Mouse (Mus musculus): ENCODE results near the gene Nfib. TPM values are rescaled to one million over a fixed set of nuclear protein-coding genes. Genes with fewer than 3 reads are reported as not detected.

Nfib gene
- polyA plus RNA-seq, 1 experiment, result 3.9 TPM

GRCm38 (mm10) chr4:82360081-82360511 lies 345.5 kb downstream of the Nfib start:
- TF ChIP-seq CTCF (IDR thresholded peaks at IDR 0.05; ENCODE audit: borderline replicate concordance, control insufficient read depth, extremely low read depth, insufficient read depth, low read length, poor library complexity), result no peak
- TF ChIP-seq POLR2A (IDR thresholded peaks at IDR 0.05; ENCODE audit: control insufficient read depth, extremely low read depth, insufficient read depth, low read length, poor library complexity), result no peak
- H3K4me1 ChIP-seq (replicated peaks; ENCODE audit: control insufficient read depth, insufficient read depth, low read length), result peaks cover 2% of the 10 kb centered on the region; the same call in 1 of the 2 replicates
- H3K27me3 ChIP-seq (ENCODE audit: control insufficient read depth, insufficient read depth, low read length), result no peaks in the 10 kb centered on the region
- DNase-seq, result no peak
- 42% methylated on average over 4 of the region's 4 CpGs for WGBS
- H3K27ac ChIP-seq (ENCODE audit: control insufficient read depth, insufficient read depth, low read length), result no peak overlapping the region
- H3K4me3 ChIP-seq (ENCODE audit: control insufficient read depth, insufficient read depth, low read length), result no peak overlapping the region
- no peaks in the 10 kb centered on the region for H3K36me3 ChIP-seq (ENCODE audit: control insufficient read depth, insufficient read depth, low read length)

GRCm38 (mm10) chr4:82359110-82359509 lies 346.4 kb downstream of the Nfib start:
- WGBS, result 32% methylated on average over 3 of the region's 3 CpGs
- no peak for TF ChIP-seq POLR2A (IDR thresholded peaks at IDR 0.05; ENCODE audit: control insufficient read depth, extremely low read depth, insufficient read depth, low read length, poor library complexity)
- no peak for TF ChIP-seq CTCF (IDR thresholded peaks at IDR 0.05; ENCODE audit: borderline replicate concordance, control insufficient read depth, extremely low read depth, insufficient read depth, low read length, poor library complexity)
- no peak for DNase-seq

GRCm38 (mm10) chr4:82349006-82349405 lies 356.5 kb downstream of the Nfib start:
- Histone ChIP-seq H3K27me3 (ENCODE audit: control insufficient read depth, insufficient read depth, low read length) (no peaks in the 10 kb centered on the region), H3K36me3 (ENCODE audit: control insufficient read depth, insufficient read depth, low read length) (no peaks in the 10 kb centered on the region), H3K4me3 (ENCODE audit: control insufficient read depth, insufficient read depth, low read length) (no peak overlapping the region), H3K4me1 (replicated peaks; ENCODE audit: control insufficient read depth, insufficient read depth, low read length) (no peaks in the 10 kb centered on the region), H3K27ac (ENCODE audit: control insufficient read depth, insufficient read depth, low read length) (no peak overlapping the region)
- 90% methylated on average over 1 of the region's 1 CpGs for whole genome bisulfite sequencing
- no peak for DNase-seq
- TF ChIP-seq POLR2A (IDR thresholded peaks at IDR 0.05; ENCODE audit: control insufficient read depth, extremely low read depth, insufficient read depth, low read length, poor library complexity) (no peak), CTCF (IDR thresholded peaks at IDR 0.05; ENCODE audit: borderline replicate concordance, control insufficient read depth, extremely low read depth, insufficient read depth, low read length, poor library complexity) (no peak)

More at GRCm38 (mm10) chr4:82359110-82359509, 346.4 kb downstream of the Nfib start:
- H3K4me1 ChIP-seq (replicated peaks; ENCODE audit: control insufficient read depth, insufficient read depth, low read length), result peaks cover 2% of the 10 kb centered on the region; the same call in 1 of the 2 replicates
- H3K4me3 ChIP-seq (ENCODE audit: control insufficient read depth, insufficient read depth, low read length), result no peak overlapping the region
- H3K36me3 ChIP-seq (ENCODE audit: control insufficient read depth, insufficient read depth, low read length), result no peaks in the 10 kb centered on the region
- no peaks in the 10 kb centered on the region for H3K27me3 ChIP-seq (ENCODE audit: control insufficient read depth, insufficient read depth, low read length)
- H3K27ac ChIP-seq (ENCODE audit: control insufficient read depth, insufficient read depth, low read length), result no peak overlapping the region

- no peak for DNase-seq
- TF ChIP-seq POLR2A (IDR thresholded peaks at IDR 0.05; ENCODE audit: control insufficient read depth, extremely low read depth, insufficient read depth, low read length, poor library complexity), result no peak
- no peak for TF ChIP-seq CTCF (IDR thresholded peaks at IDR 0.05; ENCODE audit: borderline replicate concordance, control insufficient read depth, extremely low read depth, insufficient read depth, low read length, poor library complexity)
- no peaks in the 10 kb centered on the region for H3K4me1 ChIP-seq (replicated peaks; ENCODE audit: control insufficient read depth, insufficient read depth, low read length)
- no peaks in the 10 kb centered on the region for H3K36me3 ChIP-seq (ENCODE audit: control insufficient read depth, insufficient read depth, low read length)
- no peaks in the 10 kb centered on the region for H3K27me3 ChIP-seq (ENCODE audit: control insufficient read depth, insufficient read depth, low read length)
- WGBS, result 68% methylated on average over 4 of the region's 4 CpGs
- no peak overlapping the region for H3K4me3 ChIP-seq (ENCODE audit: control insufficient read depth, insufficient read depth, low read length)
- no peak overlapping the region for H3K27ac ChIP-seq (ENCODE audit: control insufficient read depth, insufficient read depth, low read length)
These were observed 360.8 kb downstream of the Nfib start for GRCm38 (mm10) chr4:82344787-82345186.

GRCm38 (mm10) chr4:82344224-82344623 lies 361.3 kb downstream of the Nfib start:
- no peak for TF ChIP-seq CTCF (IDR thresholded peaks at IDR 0.05; ENCODE audit: borderline replicate concordance, control insufficient read depth, extremely low read depth, insufficient read depth, low read length, poor library complexity)
- no peak for TF ChIP-seq POLR2A (IDR thresholded peaks at IDR 0.05; ENCODE audit: control insufficient read depth, extremely low read depth, insufficient read depth, low read length, poor library complexity)
- no peak for DNase-seq
- H3K27me3 ChIP-seq (ENCODE audit: control insufficient read depth, insufficient read depth, low read length), result no peaks in the 10 kb centered on the region
- H3K27ac ChIP-seq (ENCODE audit: control insufficient read depth, insufficient read depth, low read length), result no peak overlapping the region
- no peaks in the 10 kb centered on the region for H3K4me1 ChIP-seq (replicated peaks; ENCODE audit: control insufficient read depth, insufficient read depth, low read length)
- no peaks in the 10 kb centered on the region for H3K36me3 ChIP-seq (ENCODE audit: control insufficient read depth, insufficient read depth, low read length)
- H3K4me3 ChIP-seq (ENCODE audit: control insufficient read depth, insufficient read depth, low read length), result no peak overlapping the region
- 89% methylated on average over 6 of the region's 6 CpGs for WGBS

GRCm38 (mm10) chr4:82338930-82339329 lies 366.6 kb downstream of the Nfib start:
- H3K4me1 ChIP-seq (replicated peaks; ENCODE audit: control insufficient read depth, insufficient read depth, low read length), result no peaks in the 10 kb centered on the region
- no peak overlapping the region for H3K4me3 ChIP-seq (ENCODE audit: control insufficient read depth, insufficient read depth, low read length)
- no peak for TF ChIP-seq POLR2A (IDR thresholded peaks at IDR 0.05; ENCODE audit: control insufficient read depth, extremely low read depth, insufficient read depth, low read length, poor library complexity)
- TF ChIP-seq CTCF (IDR thresholded peaks at IDR 0.05; ENCODE audit: borderline replicate concordance, control insufficient read depth, extremely low read depth, insufficient read depth, low read length, poor library complexity), result no peak
- H3K27me3 ChIP-seq (ENCODE audit: control insufficient read depth, insufficient read depth, low read length), result no peaks in the 10 kb centered on the region
- H3K27ac ChIP-seq (ENCODE audit: control insufficient read depth, insufficient read depth, low read length), result no peak overlapping the region
- no peaks in the 10 kb centered on the region for H3K36me3 ChIP-seq (ENCODE audit: control insufficient read depth, insufficient read depth, low read length)
- DNase-seq, result no peak
- WGBS, result 91% methylated on average over 6 of the region's 6 CpGs

GRCm38 (mm10) chr4:82338481-82338880 lies 367.1 kb downstream of the Nfib start:
- H3K27ac ChIP-seq (ENCODE audit: control insufficient read depth, insufficient read depth, low read length), result no peak overlapping the region
- no peak for DNase-seq

More at GRCm38 (mm10) chr4:82338481-82338880, 367.1 kb downstream of the Nfib start:
- TF ChIP-seq CTCF (IDR thresholded peaks at IDR 0.05; ENCODE audit: borderline replicate concordance, control insufficient read depth, extremely low read depth, insufficient read depth, low read length, poor library complexity) (no peak), POLR2A (IDR thresholded peaks at IDR 0.05; ENCODE audit: control insufficient read depth, extremely low read depth, insufficient read depth, low read length, poor library complexity) (no peak)
- WGBS, result 19% methylated on average over 3 of the region's 3 CpGs
- H3K4me3 ChIP-seq (ENCODE audit: control insufficient read depth, insufficient read depth, low read length), result no peak overlapping the region
- H3K4me1 ChIP-seq (replicated peaks; ENCODE audit: control insufficient read depth, insufficient read depth, low read length), result no peaks in the 10 kb centered on the region
- H3K36me3 ChIP-seq (ENCODE audit: control insufficient read depth, insufficient read depth, low read length), result no peaks in the 10 kb centered on the region
- H3K27me3 ChIP-seq (ENCODE audit: control insufficient read depth, insufficient read depth, low read length), result no peaks in the 10 kb centered on the region

Data from thymus, adult 2 months (tissue).